Mouse (Mus musculus) limb, embryonic 14.5 days (tissue): ENCODE data around the gene Rpl36-ps4. TPM values are rescaled to one million over a fixed set of nuclear protein-coding genes. Genes with fewer than 3 reads are reported as not detected.

Source experiments
- ATAC-seq: fragments of 200-750 bp; cut with Nextera tagmentation; 2 replicates; pipeline ENCODE4 v1.8.0; 2017; ENCODE audit warnings: low read depth, moderate number of reproducible peaks, moderate TSS enrichment; ENCODE audit not compliant: low FRiP score
- DNase-seq: peaks from one replicate; pipeline ENCODE4 v3.0.0-alpha.2; 2015; ENCODE audit warnings: low spot score
- H3K27ac ChIP-seq: fragments of 300-500 bp; sonication (generic); replicated peaks from 2 replicates; pipeline ENCODE4 v1.5.1; 2014; ENCODE audit warnings: low read depth, mild to moderate bottlenecking, low read length, moderate library complexity, mixed read lengths
- H3K27me3 ChIP-seq: fragments of 300-500 bp; sonication (generic); 2 replicates; pipeline ENCODE4 v1.6.1; 2014; ENCODE audit warnings: low read length, mixed read lengths; ENCODE audit not compliant: control insufficient read depth, insufficient read depth
- H3K36me3 ChIP-seq: fragments of 300-500 bp; sonication (generic); 2 replicates; pipeline ENCODE4 v1.6.1; 2014; ENCODE audit warnings: mild to moderate bottlenecking, low read length, moderate library complexity, mixed read lengths; ENCODE audit not compliant: control insufficient read depth, insufficient read depth
- H3K4me1 ChIP-seq: fragments of 300-500 bp; sonication (generic); 2 replicates; pipeline ENCODE4 v1.6.1; 2014; ENCODE audit warnings: antibody characterized with exemption, low read length, mixed read lengths; ENCODE audit not compliant: control insufficient read depth, insufficient read depth
- H3K4me2 ChIP-seq: fragments of 300-500 bp; sonication (generic); replicated peaks from 2 replicates; pipeline ENCODE4 v1.6.1; 2014; ENCODE audit warnings: low read depth, mild to moderate bottlenecking, low read length, moderate library complexity; ENCODE audit not compliant: severe bottlenecking
- H3K4me3 ChIP-seq: fragments of 300-500 bp; sonication (generic); replicated peaks from 2 replicates; pipeline ENCODE4 v1.5.1; 2014; ENCODE audit warnings: low read length
- H3K9ac ChIP-seq: fragments of 300-500 bp; sonication (generic); 2 replicates; pipeline ENCODE4 v1.6.1; 2014; ENCODE audit warnings: mild to moderate bottlenecking, low read depth, low read length, moderate library complexity; ENCODE audit not compliant: severe bottlenecking
- H3K9me3 ChIP-seq: fragments of 300-500 bp; sonication (generic); 2 replicates; pipeline ENCODE4 v1.6.1; 2016; ENCODE audit warnings: low read length; ENCODE audit not compliant: control insufficient read depth
- POLR2A ChIP-seq: fragments of 200-500 bp; IDR thresholded peaks from 2 replicates; pipeline ENCODE4 v1.8.0; 2012; ENCODE audit warnings: inconsistent platforms, mild to moderate bottlenecking, moderate library complexity, borderline replicate concordance; ENCODE audit not compliant: insufficient read depth, insufficient read length; ENCODE audit errors: extremely low read depth
- WGBS: fragments of 180-500 bp; shearing (Covaris S2); extraction: QIAGEN DNeasy Blood & Tissue Kit; methylation state at CpG from one replicate; pipeline ENCODE4 v1.1.7; 2014; 5-methylcytosine and 5-hydroxymethylcytosine counted together
- polyA plus RNA-seq, 2 experiments: library from polyadenylated mRNA; depleted of rRNA in 1 of 2; stranded (reverse) in 1 of 2; unstranded in 1 of 2; fragments of >200 nt; fragmentation: Nextera tagmentation in 1 of 2; extraction: Ambion mirVana in 1 of 2; gene quantifications; 2 replicates each; pipeline versions ENCODE4 v1.2.1 to v1.2.3; 2012 to 2014

Rpl36-ps4 gene
- polyA plus RNA-seq (2012; rRNA removed), result not detected in 2 replicates
- polyA plus RNA-seq (2014; fragmentation: Nextera tagmentation; extraction: Ambion mirVana), result not detected in 2 replicates

- Histone ChIP-seq H3K9ac (no peak within 1 kb of the TSS), H3K27ac (no peak within 1 kb of the TSS), H3K36me3 (no peaks in the 10 kb centered on the region), H3K4me3 (no peak within 1 kb of the TSS), H3K4me2 (no peak within 1 kb of the TSS), H3K9me3 (no peaks in the 10 kb centered on the region), H3K4me1 (no peaks in the 10 kb centered on the region), H3K27me3 (no peaks in the 10 kb centered on the region)
- ATAC-seq, result no peak
- WGBS, result 89% methylated on average over 5 of the region's 5 CpGs
- no peak for DNase-seq
- TF ChIP-seq POLR2A, result no peak
Measured at GRCm38 (mm10) chr17:87920677-87921076, at the start of gene Rpl36-ps4. Rpl36-ps4 (plus strand) TSS chr17:87920977.

GRCm38 (mm10) chr17:87871461-87872126, 49.2 kb upstream of the Rpl36-ps4 start:
- WGBS, result 87% methylated on average over 13 of the region's 13 CpGs
- no peak for TF ChIP-seq POLR2A
- Histone ChIP-seq H3K4me2 (no peak overlapping the region), H3K9me3 (no peaks in the 10 kb centered on the region), H3K9ac (no peak overlapping the region), H3K27ac (no peak overlapping the region), H3K27me3 (no peaks in the 10 kb centered on the region), H3K4me1 (no peaks in the 10 kb centered on the region), H3K4me3 (no peak overlapping the region), H3K36me3 (no peaks in the 10 kb centered on the region)
- DNase-seq (no peak), ATAC-seq (no peak)

- ATAC-seq (no peak), DNase-seq (no peak)
- no peak overlapping the region for H3K4me3 ChIP-seq
- H3K4me2 ChIP-seq, result no peak overlapping the region
- H3K36me3 ChIP-seq, result no peaks in the 10 kb centered on the region
- no peaks in the 10 kb centered on the region for H3K27me3 ChIP-seq
- no peak overlapping the region for H3K27ac ChIP-seq
- 49% methylated on average over 4 of the region's 4 CpGs for WGBS
- TF ChIP-seq POLR2A, result no peak
- no peak overlapping the region for H3K9ac ChIP-seq
- no peaks in the 10 kb centered on the region for H3K4me1 ChIP-seq
- no peaks in the 10 kb centered on the region for H3K9me3 ChIP-seq
Measured at GRCm38 (mm10) chr17:87872286-87872685, 48.5 kb upstream of the Rpl36-ps4 start.

- Histone ChIP-seq H3K36me3 (no peaks in the 10 kb centered on the region), H3K4me3 (no peak overlapping the region), H3K27me3 (no peaks in the 10 kb centered on the region), H3K9me3 (no peaks in the 10 kb centered on the region), H3K4me1 (peaks cover 5% of the 10 kb centered on the region; the same call in 1 of the 2 replicates), H3K4me2 (no peak overlapping the region), H3K27ac (no peak overlapping the region), H3K9ac (no peak overlapping the region)
- no peak for TF ChIP-seq POLR2A
- 79% methylated on average over 7 of the region's 7 CpGs for WGBS
- DNase-seq (no peak), ATAC-seq (no peak)
Measured at GRCm38 (mm10) chr17:87873456-87873855, 47.3 kb upstream of the Rpl36-ps4 start.

- H3K27me3 ChIP-seq, result no peaks in the 10 kb centered on the region
Measured at GRCm38 (mm10) chr17:87873943-87874342, 46.8 kb upstream of the Rpl36-ps4 start.

More at GRCm38 (mm10) chr17:87873943-87874342, 46.8 kb upstream of the Rpl36-ps4 start:
- Histone ChIP-seq H3K4me3 (no peak overlapping the region), H3K4me1 (peaks cover 5% of the 10 kb centered on the region; the same call in 1 of the 2 replicates), H3K4me2 (no peak overlapping the region), H3K9me3 (no peaks in the 10 kb centered on the region), H3K9ac (no peak overlapping the region), H3K27ac (no peak overlapping the region), H3K36me3 (no peaks in the 10 kb centered on the region)
- 79% methylated on average over 4 of the region's 4 CpGs for whole genome bisulfite sequencing
- ATAC-seq (no peak), DNase-seq (no peak)
- TF ChIP-seq POLR2A, result no peak
